Mouse (Mus musculus): ENCODE measurements around the gene Pglyrp1. TPM values are rescaled to one million over a fixed set of nuclear protein-coding genes. Genes with fewer than 3 reads are reported as not detected.
A peak's percentile ranks its signal among the peaks of the same experiment; 100 is the strongest.

Gene Pglyrp1
- polyA plus RNA-seq, 1 experiment from 2014 or later, result 18.7 TPM

GRCm38 (mm10) chr7:18896536-18896935, 25.4 kb downstream of the Pglyrp1 start:
- H3K4me2 ChIP-seq (ENCODE audit: low read depth, low read length), result no peak overlapping the region
- H3K4me3 ChIP-seq (ENCODE audit: low read depth, low read length), result no peak overlapping the region
- H3K27me3 ChIP-seq (ENCODE audit: control insufficient read depth, insufficient read depth, low read length), result no peaks in the 10 kb centered on the region
- H3K9me3 ChIP-seq (ENCODE audit: control insufficient read depth, low read length), result no peaks in the 10 kb centered on the region
- H3K9ac ChIP-seq (replicated peaks; ENCODE audit: low read depth, low read length), result no peak overlapping the region
- no peak for ATAC-seq (ENCODE audit: low read depth)
- H3K36me3 ChIP-seq (ENCODE audit: control insufficient read depth, insufficient read depth, low read length), result no peaks in the 10 kb centered on the region
- no peak overlapping the region for H3K27ac ChIP-seq (ENCODE audit: low read depth, low read length)
- peaks cover 15% of the 10 kb centered on the region for H3K4me1 ChIP-seq (ENCODE audit: control insufficient read depth, insufficient read depth, low read length)
- WGBS, result 23% methylated on average over 5 of the region's 5 CpGs

DNA sequence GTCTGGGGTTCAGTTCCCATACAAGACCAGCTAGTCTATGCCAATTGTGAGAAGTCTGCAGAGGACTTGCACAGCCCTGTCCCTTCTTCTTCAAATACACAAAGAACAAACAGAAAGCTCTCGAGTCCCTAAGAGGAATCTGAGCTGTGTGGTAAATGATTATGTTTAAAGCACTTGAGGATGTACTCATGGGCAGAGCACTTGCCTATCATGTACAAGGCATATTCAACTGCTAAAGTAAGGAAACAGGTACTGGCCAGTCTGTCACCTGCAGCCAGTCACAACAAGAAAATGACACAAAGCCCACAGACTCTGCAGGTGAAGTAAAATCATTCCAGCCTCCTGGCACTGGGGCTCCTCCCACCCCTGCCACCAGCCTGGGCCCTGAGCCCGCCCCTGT, 29.4 kb downstream of the Pglyrp1 start:
- 96% methylated on average over 2 of the region's 2 CpGs for WGBS
- Histone ChIP-seq H3K27me3 (ENCODE audit: control insufficient read depth, insufficient read depth, low read length) (no peaks in the 10 kb centered on the region), H3K4me1 (ENCODE audit: control insufficient read depth, insufficient read depth, low read length) (peaks cover 4% of the 10 kb centered on the region; the same call in 1 of the 2 replicates), H3K36me3 (ENCODE audit: control insufficient read depth, insufficient read depth, low read length) (no peaks in the 10 kb centered on the region), H3K4me3 (ENCODE audit: low read depth, low read length) (no peak overlapping the region), H3K9ac (replicated peaks; ENCODE audit: low read depth, low read length) (no peak overlapping the region), H3K27ac (ENCODE audit: low read depth, low read length) (no peak overlapping the region), H3K9me3 (ENCODE audit: control insufficient read depth, low read length) (no peaks in the 10 kb centered on the region), H3K4me2 (ENCODE audit: low read depth, low read length) (no peak overlapping the region)
- ATAC-seq (ENCODE audit: low read depth), result no peak

- H3K4me1 ChIP-seq (ENCODE audit: control insufficient read depth, insufficient read depth, low read length), result no peaks in the 10 kb centered on the region
- WGBS, result 68% methylated on average over 3 of the region's 3 CpGs
- no peak overlapping the region for H3K9ac ChIP-seq (replicated peaks; ENCODE audit: low read depth, low read length)
- no peak overlapping the region for H3K27ac ChIP-seq (ENCODE audit: low read depth, low read length)
- no peaks in the 10 kb centered on the region for H3K9me3 ChIP-seq (ENCODE audit: control insufficient read depth, low read length)
- no peaks in the 10 kb centered on the region for H3K27me3 ChIP-seq (ENCODE audit: control insufficient read depth, insufficient read depth, low read length)
- no peak overlapping the region for H3K4me2 ChIP-seq (ENCODE audit: low read depth, low read length)
- ATAC-seq (ENCODE audit: low read depth), result no peak
- no peaks in the 10 kb centered on the region for H3K36me3 ChIP-seq (ENCODE audit: control insufficient read depth, insufficient read depth, low read length)
- no peak overlapping the region for H3K4me3 ChIP-seq (ENCODE audit: low read depth, low read length)
These were observed 31.4 kb downstream of the Pglyrp1 start for GRCm38 (mm10) chr7:18902486-18902885.

GRCm38 (mm10) chr7:18904971-18905370, 33.8 kb downstream of the Pglyrp1 start:
- no peak overlapping the region for H3K4me2 ChIP-seq (ENCODE audit: low read depth, low read length)
- WGBS, result 87% methylated on average over 3 of the region's 3 CpGs

DNA sequence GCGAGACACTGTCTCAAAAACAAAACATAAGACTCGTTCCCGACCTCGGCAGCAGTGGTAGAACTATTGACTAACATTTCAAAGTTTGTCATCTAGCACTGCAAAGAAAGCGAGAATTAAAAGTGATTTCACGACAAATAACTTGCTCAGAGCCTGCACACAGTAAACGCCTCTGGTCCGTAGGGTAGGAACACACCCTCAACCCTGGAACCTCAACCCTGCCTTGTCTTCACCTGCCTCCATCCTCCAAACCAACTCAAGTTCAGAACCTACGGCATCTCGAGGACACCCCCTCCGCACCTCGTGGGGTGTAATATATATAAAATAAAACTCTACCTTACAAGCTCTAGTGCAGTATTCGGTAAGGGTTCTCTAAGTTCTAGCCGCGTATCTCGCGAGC, 38.7 kb downstream of the Pglyrp1 start:
- WGBS, result 7% methylated on average over 17 of the region's 17 CpGs
- Histone ChIP-seq H3K36me3 (ENCODE audit: control insufficient read depth, insufficient read depth, low read length) (no peaks in the 10 kb centered on the region), H3K9ac (replicated peaks; ENCODE audit: low read depth, low read length) (peak overlapping the region; percentile 48), H3K27me3 (ENCODE audit: control insufficient read depth, insufficient read depth, low read length) (no peaks in the 10 kb centered on the region), H3K9me3 (ENCODE audit: control insufficient read depth, low read length) (no peaks in the 10 kb centered on the region), H3K27ac (ENCODE audit: low read depth, low read length) (no peak overlapping the region), H3K4me3 (ENCODE audit: low read depth, low read length) (peak overlapping the region; percentile 53), H3K4me1 (ENCODE audit: control insufficient read depth, insufficient read depth, low read length) (peaks cover 5% of the 10 kb centered on the region), H3K4me2 (ENCODE audit: low read depth, low read length) (peak overlapping the region; percentile 66)
- ATAC-seq (ENCODE audit: low read depth), result no peak

More at GRCm38 (mm10) chr7:18904971-18905370, 33.8 kb downstream of the Pglyrp1 start:
- no peak for ATAC-seq (ENCODE audit: low read depth)
- Histone ChIP-seq H3K9ac (replicated peaks; ENCODE audit: low read depth, low read length) (no peak overlapping the region), H3K36me3 (ENCODE audit: control insufficient read depth, insufficient read depth, low read length) (no peaks in the 10 kb centered on the region), H3K4me3 (ENCODE audit: low read depth, low read length) (no peak overlapping the region), H3K27me3 (ENCODE audit: control insufficient read depth, insufficient read depth, low read length) (no peaks in the 10 kb centered on the region), H3K9me3 (ENCODE audit: control insufficient read depth, low read length) (no peaks in the 10 kb centered on the region), H3K4me1 (ENCODE audit: control insufficient read depth, insufficient read depth, low read length) (no peaks in the 10 kb centered on the region), H3K27ac (ENCODE audit: low read depth, low read length) (no peak overlapping the region)

- peak within 1 kb of the TSS; percentile 53 for H3K4me3 ChIP-seq (ENCODE audit: low read depth, low read length)
- H3K4me1 ChIP-seq (ENCODE audit: control insufficient read depth, insufficient read depth, low read length), result peaks cover 5% of the 10 kb centered on the region
- no peaks in the 10 kb centered on the region for H3K9me3 ChIP-seq (ENCODE audit: control insufficient read depth, low read length)
- H3K4me2 ChIP-seq (ENCODE audit: low read depth, low read length), result peak within 1 kb of the TSS; percentile 66
- no peaks in the 10 kb centered on the region for H3K36me3 ChIP-seq (ENCODE audit: control insufficient read depth, insufficient read depth, low read length)
- peak within 1 kb of the TSS; percentile 48 for H3K9ac ChIP-seq (replicated peaks; ENCODE audit: low read depth, low read length)
- H3K27me3 ChIP-seq (ENCODE audit: control insufficient read depth, insufficient read depth, low read length), result no peaks in the 10 kb centered on the region
- WGBS, result under 1% methylated on average over 33 of the region's 33 CpGs
- peak; percentile 99 for ATAC-seq (ENCODE audit: low read depth)
- H3K27ac ChIP-seq (ENCODE audit: low read depth, low read length), result no peak within 1 kb of the TSS
These were observed 39.2 kb downstream of the Pglyrp1 start, which contains the start of gene Ccdc61 for GRCm38 (mm10) chr7:18910241-18910831. Ccdc61 (minus strand) TSS chr7:18910415.

- no peaks in the 10 kb centered on the region for H3K4me1 ChIP-seq (ENCODE audit: control insufficient read depth, insufficient read depth, low read length)
- H3K4me3 ChIP-seq (ENCODE audit: low read depth, low read length), result no peak overlapping the region
- ATAC-seq (ENCODE audit: low read depth), result no peak
- no peak overlapping the region for H3K4me2 ChIP-seq (ENCODE audit: low read depth, low read length)
- no peak overlapping the region for H3K27ac ChIP-seq (ENCODE audit: low read depth, low read length)
- H3K9me3 ChIP-seq (ENCODE audit: control insufficient read depth, low read length), result no peaks in the 10 kb centered on the region
- 59% methylated on average over 4 of the region's 4 CpGs for WGBS
- H3K9ac ChIP-seq (replicated peaks; ENCODE audit: low read depth, low read length), result no peak overlapping the region
- no peaks in the 10 kb centered on the region for H3K27me3 ChIP-seq (ENCODE audit: control insufficient read depth, insufficient read depth, low read length)
- H3K36me3 ChIP-seq (ENCODE audit: control insufficient read depth, insufficient read depth, low read length), result no peaks in the 10 kb centered on the region
These were observed 45.1 kb downstream of the Pglyrp1 start for GRCm38 (mm10) chr7:18916254-18916653.

DNA sequence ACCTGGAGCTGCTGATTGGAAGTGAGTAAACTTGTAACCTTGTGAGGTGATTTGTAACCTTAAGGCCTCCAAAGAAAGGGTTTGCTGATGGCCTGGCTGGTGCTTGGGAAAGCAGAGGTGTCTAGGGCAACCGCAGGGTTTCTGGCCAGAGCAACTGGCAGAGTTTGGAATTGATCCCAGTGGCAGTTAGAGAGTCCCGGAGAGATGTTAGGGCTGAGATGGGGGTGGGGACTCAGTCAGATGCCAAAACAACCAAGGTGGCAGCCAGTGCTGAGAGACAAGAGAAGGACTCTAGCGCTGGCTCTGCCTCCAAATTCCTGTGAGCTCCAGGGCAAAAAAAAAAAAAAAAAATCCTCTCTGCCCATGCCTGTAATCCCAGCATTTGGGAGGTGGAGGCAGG, 46.8 kb downstream of the Pglyrp1 start:
- Histone ChIP-seq H3K4me1 (ENCODE audit: control insufficient read depth, insufficient read depth, low read length) (peaks cover 8% of the 10 kb centered on the region), H3K27me3 (ENCODE audit: control insufficient read depth, insufficient read depth, low read length) (no peaks in the 10 kb centered on the region), H3K4me3 (ENCODE audit: low read depth, low read length) (no peak overlapping the region), H3K4me2 (ENCODE audit: low read depth, low read length) (no peak overlapping the region), H3K27ac (ENCODE audit: low read depth, low read length) (0 out of 2 replicates have a peak overlapping the region, but pooled peaks have one; percentile 34), H3K9ac (replicated peaks; ENCODE audit: low read depth, low read length) (no peak overlapping the region), H3K9me3 (ENCODE audit: control insufficient read depth, low read length) (no peaks in the 10 kb centered on the region), H3K36me3 (ENCODE audit: control insufficient read depth, insufficient read depth, low read length) (no peaks in the 10 kb centered on the region)
- no peak for ATAC-seq (ENCODE audit: low read depth)
- 50% methylated on average over 3 of the region's 3 CpGs for WGBS

DNA sequence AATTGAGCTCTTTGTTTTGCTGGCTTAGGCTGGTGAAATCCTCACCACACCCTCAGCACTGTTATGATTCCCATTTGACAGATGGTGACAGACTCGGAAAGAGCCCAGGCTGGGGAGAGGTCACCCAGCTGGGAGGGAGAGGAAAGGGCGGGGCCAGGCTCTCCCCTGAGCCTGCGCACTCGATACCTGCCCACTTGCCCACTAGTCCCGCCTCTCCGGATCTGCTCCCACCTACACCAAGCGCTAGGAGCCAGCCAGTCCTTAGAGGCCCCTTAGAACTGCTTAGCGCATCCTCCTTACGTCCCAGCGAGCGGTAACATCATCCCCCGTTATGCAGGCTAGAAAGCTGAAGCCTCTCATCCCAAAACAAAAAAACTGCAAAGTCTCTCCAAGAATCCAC, 49.9 kb downstream of the Pglyrp1 start:
- H3K27ac ChIP-seq (ENCODE audit: low read depth, low read length), result peak overlapping the region; percentile 49
- WGBS, result under 1% methylated on average over 12 of the region's 12 CpGs
- no peaks in the 10 kb centered on the region for H3K9me3 ChIP-seq (ENCODE audit: control insufficient read depth, low read length)
- no peak overlapping the region for H3K4me3 ChIP-seq (ENCODE audit: low read depth, low read length)
- no peaks in the 10 kb centered on the region for H3K27me3 ChIP-seq (ENCODE audit: control insufficient read depth, insufficient read depth, low read length)
- peaks cover 28% of the 10 kb centered on the region for H3K4me1 ChIP-seq (ENCODE audit: control insufficient read depth, insufficient read depth, low read length)
- ATAC-seq (ENCODE audit: low read depth), result no peak; the same call in 1 of the 2 replicates
- H3K36me3 ChIP-seq (ENCODE audit: control insufficient read depth, insufficient read depth, low read length), result no peaks in the 10 kb centered on the region
- peak overlapping the region; percentile 3; the same call in 1 of the 2 replicates for H3K4me2 ChIP-seq (ENCODE audit: low read depth, low read length)
- H3K9ac ChIP-seq (replicated peaks; ENCODE audit: low read depth, low read length), result no peak overlapping the region
